Mouse (Mus musculus): ENCODE measurements around the gene Tas2r140.

Gene Tas2r140

DNA sequence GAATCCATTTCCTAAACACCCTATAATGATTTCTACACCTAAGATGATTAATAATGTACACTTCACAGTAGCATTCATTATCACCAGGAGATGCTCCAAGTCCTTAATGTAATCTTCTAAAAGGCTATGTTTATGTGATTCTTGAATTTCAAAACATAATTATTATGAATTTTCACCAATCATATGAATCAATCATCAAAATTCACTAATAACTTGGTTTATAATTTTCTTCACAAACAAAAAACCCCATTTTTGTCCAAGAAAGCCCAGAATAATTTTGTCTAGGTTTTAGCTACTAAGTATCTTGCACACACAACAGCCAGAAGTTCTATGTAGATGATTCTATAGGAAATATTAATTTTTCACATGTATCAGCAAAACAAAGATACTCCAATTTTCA, at the start of gene Tas2r140:
TSS of gene Tas2r140 (minus strand) at position 101 of the 400 bp plus-strand sequence.
- DNase-seq (ENCODE audit: low spot score) = no peak

GRCm38 (mm10) chr6:133104609-133104921, 48.9 kb upstream of the Tas2r140 start, which contains the start of gene Smim10l1:
Gene Smim10l1, plus strand, starts transcription at chr6:133104909.
- DNase-seq (ENCODE audit: low spot score) = no peak

- peak; percentile 62 for DNase-seq (ENCODE audit: low spot score)
Measured at GRCm38 (mm10) chr6:133102430-133102829, 46.8 kb upstream of the Tas2r140 start.

- DNase-seq (ENCODE audit: low spot score) = no peak
Measured at GRCm38 (mm10) chr6:133092226-133092625, 36.6 kb upstream of the Tas2r140 start.

- DNase-seq (ENCODE audit: low spot score) = no peak
Measured at GRCm38 (mm10) chr6:133037001-133037400, 18.6 kb downstream of the Tas2r140 start, which contains the start of gene Tas2r103. Gene Tas2r103, minus strand, starts transcription at chr6:133037101.
